Mouse (Mus musculus) intestine, postnatal 0 days (tissue): ENCODE measurements at regions not wholly inside any gene's neighbourhood (a gene's known extent, or its start where the extent isn't known, plus 50 kb on each side); places are given as distances from the start of the nearest gene placed in this dataset.

ENCODE experiments used
- ATAC-seq: fragments of 200-750 bp; cut with Nextera tagmentation; 2 replicates; pipeline ENCODE4 v1.8.0; 2017; ENCODE audit warnings: mild to moderate bottlenecking, moderate TSS enrichment, moderate library complexity
- H3K27ac ChIP-seq: fragments of 300-500 bp; sonication (generic); 2 replicates; pipeline ENCODE4 v1.5.1; 2014; ENCODE audit warnings: mild to moderate bottlenecking, low read depth, low read length, moderate library complexity
- H3K27me3 ChIP-seq: fragments of 300-500 bp; sonication (generic); replicated peaks from 2 replicates; pipeline ENCODE4 v1.6.1; 2014; ENCODE audit warnings: low read length, mixed read lengths; ENCODE audit not compliant: control insufficient read depth, insufficient read depth
- H3K36me3 ChIP-seq: fragments of 300-500 bp; sonication (generic); 2 replicates; pipeline ENCODE4 v1.6.1; 2014; ENCODE audit warnings: mild to moderate bottlenecking, moderate library complexity; ENCODE audit not compliant: control insufficient read depth, insufficient read depth
- H3K4me1 ChIP-seq: fragments of 300-500 bp; sonication (generic); replicated peaks from 2 replicates; pipeline ENCODE4 v1.6.1; 2014; ENCODE audit warnings: antibody characterized with exemption, low read length, mixed read lengths; ENCODE audit not compliant: control insufficient read depth, insufficient read depth
- H3K4me2 ChIP-seq: fragments of 300-500 bp; sonication (generic); replicated peaks from 2 replicates; pipeline ENCODE4 v1.6.1; 2014; ENCODE audit warnings: low read depth, mild to moderate bottlenecking, moderate library complexity
- H3K4me3 ChIP-seq: fragments of 300-500 bp; sonication (generic); 2 replicates; pipeline ENCODE4 v1.5.1; 2014; ENCODE audit warnings: low read depth, low read length
- H3K9ac ChIP-seq: fragments of 300-500 bp; sonication (generic); 2 replicates; pipeline ENCODE4 v1.6.1; 2014; ENCODE audit warnings: mild to moderate bottlenecking, low read depth, low read length
- H3K9me3 ChIP-seq: fragments of 300-500 bp; sonication (generic); 2 replicates; pipeline ENCODE4 v1.6.1; 2016; ENCODE audit warnings: mixed run types; ENCODE audit not compliant: control insufficient read depth
- CTCF ChIP-seq: sonication (generic); IDR thresholded peaks from 2 replicates; pipeline ENCODE4 v1.5.1; 2016; ENCODE audit warnings: low read depth, mild to moderate bottlenecking, control low read depth, antibody characterized with exemption, moderate library complexity
- WGBS: fragments of 180-500 bp; shearing (Covaris S2); extraction: QIAGEN DNeasy Blood & Tissue Kit; methylation state at CpG from one replicate; pipeline ENCODE4 v1.1.7; 2014; 5-methylcytosine and 5-hydroxymethylcytosine counted together

DNA sequence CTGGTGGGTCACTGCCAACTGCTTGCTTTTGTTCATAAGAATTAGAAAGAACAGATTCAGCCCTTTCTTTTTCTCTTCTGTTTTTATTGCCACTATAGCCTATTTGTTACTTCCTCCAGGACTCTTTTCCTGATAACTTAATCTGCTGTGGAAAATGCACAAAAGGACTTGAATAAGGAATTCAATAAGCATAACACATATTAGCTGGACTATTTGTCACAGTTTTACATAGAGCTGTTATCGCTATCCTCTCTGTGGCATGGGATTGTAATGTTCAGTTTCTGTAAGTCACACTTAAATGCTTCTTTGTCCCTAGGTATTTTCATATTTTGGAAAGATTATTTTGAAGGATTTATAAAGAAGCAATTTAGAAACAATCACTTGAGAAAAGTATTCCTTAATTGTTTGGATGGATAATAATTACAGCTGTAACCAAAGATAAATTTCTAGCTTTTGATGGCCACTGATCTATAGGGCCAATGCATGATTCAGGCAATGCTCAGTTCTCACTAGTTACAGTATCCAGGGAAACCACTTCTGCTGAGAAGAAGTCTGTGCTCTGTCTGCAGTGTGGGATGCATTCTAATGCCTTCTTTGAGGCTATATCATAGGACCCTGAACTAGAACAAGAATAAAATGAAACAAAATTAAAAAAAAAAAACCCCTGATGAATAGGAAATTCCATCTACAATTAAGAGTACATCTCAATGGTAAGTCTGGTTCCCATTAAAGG lies 1243.1 kb upstream of the Got2 start:
- no peaks in the 10 kb centered on the region for H3K4me1 ChIP-seq
- no peak overlapping the region for H3K4me3 ChIP-seq
- no peak overlapping the region for H3K4me2 ChIP-seq
- no peak overlapping the region for H3K27ac ChIP-seq
- no peaks in the 10 kb centered on the region for H3K36me3 ChIP-seq
- ATAC-seq: no peak
- TF ChIP-seq CTCF: no peak
- no peak overlapping the region for H3K9ac ChIP-seq
- WGBS: 90% methylated on average over 1 of the region's 1 CpGs
- H3K9me3 ChIP-seq: no peaks in the 10 kb centered on the region
- no peaks in the 10 kb centered on the region for H3K27me3 ChIP-seq

GRCm38 (mm10) chr8:97130827-97131226 lies 1242.5 kb upstream of the Got2 start:
- H3K9me3 ChIP-seq: no peaks in the 10 kb centered on the region
- peak; percentile 75 for ATAC-seq
- no peak overlapping the region for H3K4me3 ChIP-seq
- H3K36me3 ChIP-seq: no peaks in the 10 kb centered on the region
- H3K27ac ChIP-seq: no peak overlapping the region
- TF ChIP-seq CTCF: no peak
- H3K4me2 ChIP-seq: no peak overlapping the region
- no peaks in the 10 kb centered on the region for H3K27me3 ChIP-seq
- no peaks in the 10 kb centered on the region for H3K4me1 ChIP-seq
- WGBS: 68% methylated on average over 2 of the region's 2 CpGs
- no peak overlapping the region for H3K9ac ChIP-seq

- Histone ChIP-seq H3K27ac (no peak overlapping the region), H3K9me3 (no peaks in the 10 kb centered on the region), H3K4me2 (no peak overlapping the region), H3K36me3 (no peaks in the 10 kb centered on the region), H3K9ac (no peak overlapping the region), H3K4me1 (no peaks in the 10 kb centered on the region), H3K4me3 (no peak overlapping the region), H3K27me3 (no peaks in the 10 kb centered on the region)
- no peak for ATAC-seq
- TF ChIP-seq CTCF: no peak
- WGBS: 63% methylated on average over 4 of the region's 4 CpGs
These were observed 1220.5 kb upstream of the Got2 start for GRCm38 (mm10) chr8:97108719-97109391.
